Mouse (Mus musculus) MEL (cell line): Measurements from ENCODE around the gene Rnf114.

Source experiments
- CTCF ChIP-seq, 3 experiments: IDR thresholded peaks in 2 of 3; conservative IDR thresholded peaks in 1 of 3; 2 replicates each; pipeline ENCODE4 v1.5.1; 2011 to 2012; ENCODE audit warnings: low read length in 3 of 3, low read depth in 2 of 3, mild to moderate bottlenecking in 2 of 3, improper control_type of control experiment in 1 of 3, inconsistent platforms in 1 of 3, mixed read lengths in 1 of 3, moderate library complexity in 1 of 3; ENCODE audit not compliant: control insufficient read depth in 1 of 3, insufficient read depth in 1 of 3, poor library complexity in 1 of 3, severe bottlenecking in 1 of 3
- KAT2A ChIP-seq: conservative IDR thresholded peaks from 2 replicates; pipeline ENCODE4 v1.6.1; 2012; ENCODE audit warnings: low read depth, low read length, improper control_type of control experiment, inconsistent platforms
- MAFK ChIP-seq: IDR thresholded peaks from 2 replicates; pipeline ENCODE4 v1.6.1; 2011; ENCODE audit warnings: low read depth, mild to moderate bottlenecking, low read length, improper control_type of control experiment, borderline replicate concordance
- MYB ChIP-seq: IDR thresholded peaks from 2 replicates; pipeline ENCODE4 v1.6.1; 2011; ENCODE audit warnings: mild to moderate bottlenecking, low read depth, low read length, improper control_type of control experiment
- MYC ChIP-seq: IDR thresholded peaks from 2 replicates; pipeline ENCODE4 v1.6.1; 2011; ENCODE audit warnings: low read depth, mild to moderate bottlenecking, low read length, improper control_type of control experiment, moderate library complexity
- POLR2AphosphoS2 ChIP-seq: IDR thresholded peaks from 2 replicates; pipeline ENCODE4 v1.6.1; 2011; ENCODE audit warnings: low read length, improper control_type of control experiment
- TAL1 ChIP-seq: IDR thresholded peaks from 2 replicates; pipeline ENCODE4 v1.6.1; 2012; ENCODE audit warnings: mild to moderate bottlenecking, inconsistent platforms, low read length, moderate library complexity, mixed read lengths
- ZC3H11A ChIP-seq: IDR thresholded peaks from 2 replicates; pipeline ENCODE4 v1.6.1; 2012; ENCODE audit warnings: low read depth, mild to moderate bottlenecking, inconsistent platforms, low read length, improper control_type of control experiment
- ZMIZ1 ChIP-seq: IDR thresholded peaks from 2 replicates; pipeline ENCODE4 v1.6.1; 2012; ENCODE audit warnings: low read depth, mild to moderate bottlenecking, inconsistent platforms, low read length, improper control_type of control experiment, moderate library complexity

- TF ChIP-seq POLR2AphosphoS2 (no peak), MYC (no peak), CTCF (IDR thresholded peaks at IDR 0.05 in 2 of 3, conservative IDR thresholded peaks at IDR 0.05 in 1 of 3; ENCODE audit: control insufficient read depth in 1 of 3, insufficient read depth in 1 of 3, low read depth in 2 of 3, low read length in 3 of 3, poor library complexity in 1 of 3, severe bottlenecking in 1 of 3) (no peak), TAL1 (no peak), ZMIZ1 (no peak), MAFK (no peak), ZC3H11A (no peak), KAT2A (no peak), MYB (no peak)
These were observed 14.3 kb downstream of the Rnf114 start for GRCm38 (mm10) chr2:167506546-167507260.
